Mouse (Mus musculus): ENCODE results near the gene Higd1c.
A peak's percentile ranks its signal among the peaks of the same experiment; 100 is the strongest.
"Not testable (repeated sequence)": the region's sequence is repeated elsewhere in the genome, so short reads cannot be mapped to it uniquely, and the experiment has no call there.

Higd1c gene

DNA sequence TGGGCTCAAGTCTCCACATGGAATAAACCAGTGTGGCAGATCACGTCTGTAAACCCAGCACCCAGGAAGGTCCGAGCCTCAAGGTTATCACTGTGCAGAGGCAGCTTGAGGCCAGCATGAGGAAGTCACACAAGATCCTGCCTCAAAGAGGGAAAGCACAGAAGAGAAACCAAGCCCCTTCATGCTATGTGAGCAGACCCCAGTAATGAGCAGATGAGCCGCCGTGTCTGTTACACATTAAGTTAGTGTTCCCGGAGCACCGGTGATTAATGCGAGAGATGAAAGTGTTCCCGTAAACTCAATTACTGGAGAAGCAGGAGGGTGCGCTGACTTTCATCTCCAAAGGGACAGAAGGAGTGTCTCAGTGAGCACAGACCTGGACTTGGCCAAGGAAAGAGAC lies 1.6 kb downstream of the Higd1c start:
- DNase-seq: peak; percentile 80

DNA sequence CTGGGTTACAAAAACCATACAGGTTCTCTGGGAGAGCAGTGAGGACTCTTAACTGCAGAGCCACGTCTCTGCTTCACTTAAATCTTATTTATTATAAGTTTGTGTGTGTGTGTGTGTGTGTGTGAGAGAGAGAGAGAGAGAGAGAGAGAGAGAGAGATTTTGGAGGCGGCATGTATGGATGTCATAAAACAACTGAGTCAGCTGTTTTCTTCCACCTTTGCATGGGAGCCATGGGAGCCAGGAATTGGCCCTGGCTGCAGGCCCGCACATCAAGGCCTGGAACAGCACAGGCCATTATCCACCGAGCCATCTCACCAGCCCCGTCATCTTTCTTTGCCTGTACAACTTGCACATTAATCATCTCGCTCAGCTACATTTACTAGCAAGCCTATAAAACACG lies 2.8 kb downstream of the Higd1c start:
- peak; percentile 31 for DNase-seq

DNA sequence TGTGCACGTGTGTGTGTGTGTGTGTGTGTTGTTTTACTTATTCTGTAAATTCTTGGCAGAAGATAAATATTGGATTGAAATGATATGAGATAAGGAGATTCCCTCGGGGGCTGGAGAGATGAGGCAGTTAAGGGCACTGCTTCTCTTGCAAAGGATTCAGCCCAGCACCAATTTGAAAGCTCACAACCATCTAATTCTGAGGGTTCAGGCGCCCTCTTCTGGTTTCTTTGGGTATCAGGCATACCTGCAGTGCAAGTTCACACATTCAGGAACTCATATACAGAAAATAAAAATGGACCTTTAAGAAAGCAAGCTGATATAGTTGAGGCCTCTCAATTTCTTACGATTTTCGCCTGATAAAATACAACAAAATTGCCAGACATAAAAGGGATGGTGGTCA lies 10.7 kb downstream of the Higd1c start:
- DNase-seq: no peak

DNA sequence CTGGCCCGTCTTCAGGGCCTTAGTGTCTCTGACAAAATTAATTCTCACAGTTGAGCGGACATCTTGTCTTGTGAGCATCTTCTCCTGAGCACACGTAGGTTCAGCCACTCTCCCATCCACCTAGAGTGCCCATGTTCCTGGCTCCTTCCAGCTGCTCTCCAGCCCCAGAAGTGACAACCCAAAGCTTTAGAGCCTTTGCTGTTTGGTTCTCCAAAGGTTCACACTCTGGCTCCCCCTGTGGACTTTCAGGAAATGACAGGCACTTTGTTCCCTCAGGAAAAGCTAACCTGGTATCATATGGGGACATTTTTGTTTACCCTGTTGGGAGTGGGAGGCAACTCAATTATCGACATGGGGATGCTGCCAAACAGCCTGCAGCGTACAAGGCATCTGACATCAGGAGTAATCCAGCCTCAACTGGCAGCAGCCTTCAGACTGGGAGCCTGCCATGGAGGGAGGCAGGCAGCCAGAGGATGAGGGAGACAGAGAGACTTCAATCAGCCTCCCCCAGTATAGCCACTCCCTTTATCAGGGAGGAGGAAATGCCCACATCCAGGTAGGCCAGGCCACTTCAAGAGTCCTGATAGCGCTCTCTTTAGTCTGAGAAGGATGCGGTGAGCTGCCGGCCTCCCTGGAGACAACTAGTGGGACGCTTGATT lies 13.6 kb downstream of the Higd1c start:
- DNase-seq: not testable (repeated sequence)

DNA sequence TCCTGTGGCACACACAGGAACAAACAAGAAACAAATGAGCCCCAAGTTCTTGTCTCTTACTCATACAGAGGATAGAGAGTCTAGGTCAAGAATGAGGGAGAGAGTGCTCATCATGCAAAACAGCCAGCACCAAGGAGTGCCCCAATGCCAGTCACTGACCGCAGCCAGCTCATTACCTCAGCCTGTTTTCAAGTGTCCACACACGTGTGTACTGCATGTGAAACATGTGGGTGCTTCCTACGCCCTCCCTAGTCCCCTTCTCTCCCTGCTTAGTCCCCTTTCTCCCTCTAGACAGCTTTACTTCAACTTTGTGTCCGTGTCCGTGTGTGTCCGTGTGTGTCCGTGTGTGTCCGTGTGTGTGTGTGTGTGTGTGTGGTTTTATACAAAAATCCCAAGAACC lies 15.3 kb downstream of the Higd1c start:
- DNase-seq: no peak

DNA sequence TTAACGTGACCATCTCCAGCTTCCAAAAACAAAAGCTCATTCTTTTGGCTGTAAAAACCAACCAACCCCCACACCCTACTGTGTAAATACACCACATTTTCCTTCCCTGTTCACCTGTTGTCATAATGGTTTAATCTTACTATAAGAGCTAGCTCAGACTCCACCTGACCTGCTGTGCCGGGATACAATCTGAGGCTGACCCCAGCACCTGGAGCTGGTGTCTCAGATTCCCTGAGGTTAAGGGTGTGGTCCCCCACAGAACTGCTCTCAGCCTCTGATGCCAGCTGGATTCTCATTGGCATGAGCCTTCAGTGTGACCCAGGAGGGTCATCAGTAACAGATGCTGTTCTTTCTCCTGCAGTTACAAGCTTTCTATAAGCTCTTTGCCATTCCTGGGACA lies 15.8 kb downstream of the Higd1c start:
- no peak for DNase-seq

DNA sequence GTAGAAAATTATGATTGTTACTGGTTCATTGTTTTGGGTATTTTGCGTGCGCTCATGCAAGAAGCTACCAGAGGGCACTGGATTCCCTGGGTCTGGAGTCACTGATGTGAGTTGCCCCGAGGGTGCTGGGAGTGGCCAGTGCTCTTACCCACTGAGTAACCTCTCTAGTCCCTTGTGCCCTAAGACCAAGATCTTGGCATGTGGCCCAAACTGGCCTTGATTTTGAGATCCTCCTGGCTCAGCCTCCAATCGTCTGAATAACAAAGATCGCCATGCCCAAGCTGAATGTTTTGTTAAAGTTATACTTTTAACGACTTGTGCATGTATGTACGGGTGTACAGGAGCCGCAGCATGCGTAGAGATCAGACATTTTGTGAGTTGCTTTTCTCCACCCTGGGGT lies 21.4 kb downstream of the Higd1c start:
- DNase-seq: no peak

DNA sequence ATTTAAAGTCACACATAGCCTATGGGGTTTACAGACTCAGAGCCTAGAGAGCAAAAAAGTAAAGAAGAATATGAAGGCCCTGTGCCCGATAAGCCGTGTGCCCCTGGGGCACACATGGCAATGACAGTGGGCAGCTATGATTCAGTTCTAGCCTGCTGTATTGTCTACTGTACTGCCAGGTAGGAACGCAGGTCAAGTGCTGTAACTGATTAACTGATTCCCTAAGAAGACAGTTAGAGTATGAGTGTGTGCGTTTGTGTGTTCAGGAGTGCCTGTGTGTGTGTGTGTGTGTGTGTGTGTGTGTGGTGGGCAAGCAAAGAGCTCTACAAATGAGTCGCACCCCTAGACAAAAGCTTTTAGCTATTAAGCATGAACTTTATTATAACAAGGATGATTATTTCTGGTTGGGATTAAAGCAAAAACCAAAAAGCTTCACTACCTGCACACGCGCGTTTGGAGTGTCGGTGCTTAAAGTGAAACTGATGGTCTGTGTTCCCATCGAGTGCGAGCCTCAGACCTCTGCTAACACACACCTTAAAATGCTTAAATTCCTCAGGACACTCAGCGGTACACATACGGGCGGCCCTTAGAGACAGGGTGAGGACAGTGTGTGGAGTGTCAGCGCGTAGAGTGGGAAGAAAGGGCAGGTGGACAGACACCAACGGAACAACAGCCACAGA lies 23.3 kb downstream of the Higd1c start:
- DNase-seq: no peak

DNA sequence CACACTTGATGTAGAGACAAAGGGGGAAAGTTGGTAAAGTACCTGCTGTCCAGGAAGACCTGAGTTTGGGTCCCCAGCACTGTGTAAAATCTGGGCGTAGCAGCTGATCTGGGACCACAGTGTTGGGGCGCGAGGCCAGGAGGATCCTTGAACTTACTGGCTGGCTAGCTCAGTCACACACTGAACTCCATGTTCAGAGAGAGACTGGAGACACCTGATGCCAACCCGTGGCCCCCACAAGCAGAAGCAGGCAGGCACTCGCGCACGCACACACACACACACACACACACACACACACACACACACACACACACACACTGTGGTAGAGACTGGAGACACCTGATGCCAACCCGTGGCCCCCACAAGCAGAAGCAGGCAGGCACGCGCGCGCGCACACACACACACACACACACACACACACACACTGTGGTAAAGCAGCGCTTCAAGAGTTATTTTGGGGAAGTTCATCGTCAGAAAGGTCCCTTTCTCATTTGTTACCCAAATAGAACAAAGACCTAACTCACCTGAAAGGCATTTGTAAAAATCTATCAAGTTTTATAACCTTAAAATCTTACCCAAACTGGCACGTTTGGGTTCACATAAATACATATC lies 24.0 kb downstream of the Higd1c start:
- no peak for DNase-seq

DNA sequence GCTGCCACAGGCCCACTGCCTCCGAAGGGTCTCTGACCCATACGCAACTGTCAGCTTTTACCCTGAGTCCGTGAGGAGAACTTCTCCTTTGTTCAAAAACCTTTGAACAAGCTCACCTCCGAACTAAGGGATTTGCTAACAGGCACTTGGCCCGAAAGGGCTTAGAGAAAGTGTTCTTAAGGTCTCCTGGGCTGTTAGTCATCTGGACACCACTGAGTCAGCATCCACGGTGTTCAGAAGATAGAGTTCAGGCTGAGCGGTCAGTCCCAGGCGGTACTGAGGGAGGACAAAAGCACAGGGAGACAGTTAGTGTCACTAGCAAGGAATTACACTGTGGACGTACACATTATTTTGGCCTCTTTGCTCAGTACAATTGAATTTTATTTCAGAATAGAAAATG lies 24.5 kb downstream of the Higd1c start:
- DNase-seq: no peak

DNA sequence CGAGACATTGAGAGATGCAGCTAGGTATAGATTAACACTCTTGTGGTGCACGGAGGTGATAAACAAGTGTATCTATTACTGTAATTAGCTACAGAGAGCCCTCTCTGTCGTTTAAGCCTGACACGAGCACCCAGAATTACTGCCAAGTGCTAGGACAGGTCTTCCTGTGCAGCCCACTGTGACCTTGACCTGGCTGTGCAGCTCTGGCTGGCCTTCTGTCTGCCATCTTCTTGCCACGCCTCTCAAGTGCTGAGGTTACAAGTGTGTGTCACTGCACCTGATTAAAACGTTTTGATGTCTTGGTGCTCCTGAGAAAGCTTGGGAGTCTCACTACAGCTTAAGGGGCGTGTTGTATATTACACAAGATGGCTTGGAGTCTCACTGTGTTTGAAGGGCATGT lies 26.7 kb downstream of the Higd1c start:
- no peak for DNase-seq

DNA sequence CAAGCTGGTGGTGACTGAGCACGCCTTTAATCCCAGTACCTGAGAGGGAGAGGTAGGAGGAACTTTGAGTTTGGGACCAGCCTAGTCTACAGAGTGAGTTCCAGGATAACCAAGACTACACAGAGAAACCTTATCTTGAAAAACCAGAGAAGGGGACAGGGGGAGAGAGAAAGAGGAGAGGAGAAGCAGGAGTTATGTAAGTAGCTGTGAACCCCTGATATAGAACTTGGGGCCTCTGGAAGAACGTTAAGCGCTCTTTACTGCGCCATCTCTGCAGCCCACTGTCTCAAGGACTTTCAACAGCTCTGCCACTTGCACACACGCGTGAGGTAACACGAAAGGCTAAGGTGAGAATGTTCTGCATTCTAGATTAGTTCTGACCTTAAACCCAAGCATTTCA lies 27.3 kb downstream of the Higd1c start:
- no peak for DNase-seq

DNA sequence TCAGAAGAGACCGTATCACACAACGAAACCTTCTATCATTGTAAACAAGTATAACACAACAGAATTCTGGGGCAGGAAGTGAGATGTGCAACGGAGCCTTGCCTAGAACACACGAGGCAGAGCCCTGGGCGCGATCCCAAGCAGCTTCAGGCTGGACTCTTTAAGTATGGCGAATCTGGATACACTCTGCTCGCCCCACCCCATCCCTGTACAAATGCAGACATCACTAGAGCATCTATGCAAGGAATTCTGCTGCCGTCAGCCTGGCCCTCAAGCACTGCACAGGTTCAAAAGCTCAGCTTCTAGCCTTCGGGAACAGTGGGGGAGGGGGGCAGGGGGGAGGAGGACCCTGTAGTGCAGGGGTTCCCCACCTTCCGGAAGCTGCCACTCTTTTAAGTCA lies 28.7 kb downstream of the Higd1c start:
- no peak for DNase-seq

DNA sequence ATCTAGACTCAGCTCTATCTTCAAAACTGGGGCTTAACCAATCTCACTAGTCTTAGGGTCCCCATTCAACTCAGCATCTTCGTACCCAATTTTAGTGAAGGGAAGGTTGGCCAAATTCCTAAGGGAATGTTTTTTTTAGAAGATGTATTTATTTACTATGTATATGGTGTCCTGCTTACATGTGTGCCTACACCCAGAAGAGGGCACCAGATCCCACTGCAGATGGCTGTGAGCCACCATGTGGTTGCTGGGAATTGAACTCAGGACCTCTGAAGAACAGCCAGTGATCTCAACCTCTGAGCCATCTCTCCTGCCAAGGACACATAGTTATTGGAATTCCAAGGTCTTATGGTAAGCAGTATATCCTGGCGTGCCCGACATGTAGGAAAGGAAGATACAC lies 31.2 kb downstream of the Higd1c start:
- no peak for DNase-seq

DNA sequence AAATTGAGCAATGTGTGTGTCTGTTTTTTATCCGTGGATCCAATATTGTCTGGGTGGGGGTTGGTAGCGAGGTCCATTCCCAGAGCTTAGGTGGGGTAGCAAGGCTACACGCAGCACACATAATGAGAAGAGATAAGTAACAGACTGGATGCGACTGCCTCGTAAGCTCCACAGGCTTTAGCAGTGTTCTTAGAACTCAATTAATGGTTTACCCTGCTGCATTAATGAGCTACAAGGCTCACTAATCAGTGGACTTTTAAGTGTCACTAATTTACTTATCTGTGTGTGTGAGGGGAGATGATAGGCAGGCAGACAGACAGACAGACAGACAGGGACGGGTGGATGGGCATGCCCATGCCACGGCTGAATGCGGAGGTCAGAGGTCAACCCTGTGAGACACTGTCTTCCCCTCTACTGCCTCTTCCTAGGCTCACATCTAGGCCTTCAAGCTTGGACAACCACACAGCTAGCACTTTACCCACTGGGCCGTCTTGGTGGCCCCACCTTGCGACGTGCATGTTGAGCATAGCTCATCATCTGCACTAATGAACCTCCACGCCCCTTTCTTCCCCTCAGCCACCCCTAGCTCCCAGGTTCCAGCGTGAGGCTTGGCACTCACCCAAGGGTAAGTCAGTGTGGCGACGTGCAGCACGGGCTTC lies 36.4 kb downstream of the Higd1c start:
- no peak for DNase-seq

DNA sequence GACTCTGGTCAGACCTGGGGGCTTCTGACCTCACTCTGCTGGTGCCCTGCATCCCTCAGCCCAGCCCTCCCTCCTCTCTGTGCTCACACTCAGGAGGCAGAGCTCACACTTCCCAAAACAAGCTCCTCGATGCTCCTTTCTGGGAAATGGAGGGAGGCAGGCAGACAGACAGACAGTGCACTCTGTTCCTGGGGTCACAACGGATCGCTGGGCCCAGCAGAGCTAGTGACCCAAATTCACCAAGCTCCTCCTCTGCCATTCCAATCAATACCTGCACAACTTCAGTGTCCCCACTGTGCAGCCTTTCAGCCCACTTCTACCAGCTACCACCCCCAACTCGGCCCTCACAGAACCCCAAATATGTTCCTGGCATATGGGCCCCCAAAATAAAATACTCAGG lies 37.5 kb downstream of the Higd1c start:
- no peak for DNase-seq

DNA sequence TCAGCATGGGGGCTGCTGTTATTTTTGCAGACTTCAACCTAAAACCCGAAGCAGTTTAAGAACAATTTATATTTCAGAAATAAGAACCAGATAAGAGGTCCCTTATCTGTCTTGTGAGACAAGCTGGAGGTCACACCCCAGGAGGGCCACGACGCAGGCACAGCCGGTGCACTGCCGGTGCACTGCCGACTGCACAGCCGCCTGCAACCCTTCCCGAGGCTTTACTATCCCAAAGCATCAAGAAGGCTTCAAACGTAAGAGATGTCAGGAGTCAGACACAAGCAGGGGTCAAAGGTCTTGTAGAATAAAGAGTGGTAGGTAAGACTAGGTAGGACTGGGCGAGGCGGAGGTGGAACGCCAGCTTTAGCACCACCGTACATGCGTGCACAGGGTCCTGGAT lies 38.0 kb downstream of the Higd1c start:
- no peak for DNase-seq

DNA sequence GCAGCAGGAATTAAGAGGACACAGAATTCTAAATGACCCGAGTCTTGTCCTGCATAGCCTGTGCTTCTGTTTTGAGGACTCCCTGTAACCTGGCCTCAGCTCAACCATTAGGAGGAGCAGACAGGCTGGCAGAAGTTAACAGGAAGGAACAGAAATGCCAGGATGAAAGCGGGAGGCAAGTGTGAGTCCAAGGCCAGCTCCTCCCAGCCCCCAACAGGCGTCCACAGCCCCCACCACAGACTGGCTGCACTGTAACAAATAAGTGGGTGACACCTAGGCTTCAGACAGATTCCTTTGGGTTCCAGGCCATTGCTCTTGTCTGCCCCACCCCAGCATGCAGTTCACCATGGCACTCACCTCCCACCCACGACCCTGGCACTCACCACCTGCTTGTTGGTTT lies 38.5 kb downstream of the Higd1c start:
- DNase-seq: no peak

DNA sequence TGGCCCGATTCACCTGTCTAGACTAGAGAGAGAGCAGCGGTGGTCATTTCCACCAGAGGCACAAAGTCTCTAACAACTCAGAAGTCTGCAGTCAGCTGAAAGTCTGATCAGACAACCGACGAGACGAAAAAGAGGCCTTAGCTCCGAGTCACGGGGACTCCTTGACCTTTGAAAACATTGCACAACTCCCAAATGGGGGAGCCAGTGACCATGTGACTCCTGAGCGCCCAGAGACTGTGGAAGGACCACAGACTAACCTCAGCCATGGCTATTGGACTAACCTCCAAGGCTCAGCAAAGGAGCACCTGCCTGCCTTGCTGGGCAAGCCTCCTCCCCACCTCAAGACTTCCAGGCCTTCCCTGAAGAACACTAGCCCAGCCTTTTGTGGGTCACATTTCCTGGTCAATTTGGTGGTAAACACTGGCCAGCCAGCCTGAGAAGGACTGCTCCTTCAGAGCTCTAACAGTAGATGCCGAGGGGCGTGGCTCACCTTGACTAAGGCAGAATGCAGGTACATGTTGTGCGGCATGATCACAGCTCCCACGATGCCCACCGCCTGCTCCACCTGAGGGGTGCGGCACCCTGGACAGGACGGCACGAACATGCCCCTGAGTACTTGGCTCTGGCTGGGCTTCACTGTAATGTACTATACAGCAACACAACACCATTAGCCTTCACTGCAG lies 39.1 kb downstream of the Higd1c start:
- no peak for DNase-seq

DNA sequence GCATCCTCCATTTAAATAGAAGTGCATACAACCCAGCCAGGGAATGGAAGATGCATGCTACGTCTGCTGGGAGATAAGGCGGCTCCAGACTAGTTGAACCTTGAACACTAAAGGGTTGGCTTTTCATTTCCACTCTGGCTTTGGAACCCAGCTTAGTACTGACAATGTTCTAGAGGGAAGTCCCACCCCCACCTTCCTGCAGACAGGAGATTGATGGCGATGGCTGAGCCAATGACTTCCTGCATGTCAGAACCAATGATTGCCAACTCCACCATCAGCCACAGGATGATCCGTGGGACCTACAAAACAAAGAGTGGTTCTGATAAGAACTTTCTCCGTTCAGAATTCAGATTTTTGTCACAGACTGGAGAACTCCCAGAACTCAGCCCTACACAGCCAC lies 41.7 kb downstream of the Higd1c start:
- no peak for DNase-seq

DNA sequence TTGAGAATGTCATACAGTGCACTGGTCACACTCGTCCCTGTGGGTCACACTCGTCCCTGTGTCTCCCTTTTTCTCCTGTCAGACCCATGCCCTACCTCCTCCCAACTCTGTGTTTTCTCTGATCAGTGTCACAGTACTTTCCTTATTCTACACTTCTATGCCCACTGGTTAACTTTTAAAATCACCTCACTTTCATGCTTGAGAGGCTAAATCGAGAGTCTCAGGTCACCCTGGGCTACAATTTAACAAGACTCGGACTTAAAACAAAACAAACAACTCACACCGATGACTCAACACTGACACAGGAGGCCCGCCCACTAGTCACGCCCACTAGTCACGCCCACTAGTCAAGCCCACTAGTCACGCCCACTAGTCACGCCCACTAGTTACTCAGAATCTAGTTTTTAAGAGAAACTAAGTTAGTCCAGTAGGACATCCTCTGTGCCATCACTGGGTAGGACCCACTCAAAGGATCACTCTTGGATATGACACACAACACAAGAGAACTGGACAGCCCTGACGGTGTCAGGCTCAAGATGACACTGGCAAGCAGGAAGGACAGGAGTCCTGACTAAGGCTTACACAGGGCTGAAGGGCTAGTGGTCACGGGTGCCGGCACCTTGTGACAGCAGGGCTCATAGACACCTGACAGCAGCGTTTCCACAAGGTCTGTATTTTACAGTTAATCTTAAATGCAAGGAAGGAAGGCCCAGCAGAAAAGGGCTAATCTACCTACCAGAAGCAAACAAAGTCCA lies 46.8 kb downstream of the Higd1c start:
- DNase-seq: no peak

DNA sequence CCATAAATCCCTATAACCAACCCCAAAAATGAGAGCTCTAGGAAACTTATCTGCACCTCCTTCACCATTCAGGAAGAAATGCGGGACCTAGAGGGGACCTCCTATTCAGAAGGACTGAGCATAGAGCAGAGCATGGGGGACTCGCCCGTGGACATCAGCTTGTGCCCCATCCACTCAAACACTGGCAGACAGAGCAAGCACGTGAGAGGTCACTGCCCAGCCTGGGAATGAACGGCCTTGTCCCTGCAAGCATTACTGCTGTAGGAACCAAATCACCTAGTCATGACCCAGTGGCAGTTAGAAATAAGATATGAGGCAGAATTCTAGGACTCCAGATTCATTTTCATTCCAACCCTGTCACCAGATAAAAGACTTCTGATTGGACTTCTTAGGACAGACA lies 47.4 kb downstream of the Higd1c start:
- no peak for DNase-seq

DNA sequence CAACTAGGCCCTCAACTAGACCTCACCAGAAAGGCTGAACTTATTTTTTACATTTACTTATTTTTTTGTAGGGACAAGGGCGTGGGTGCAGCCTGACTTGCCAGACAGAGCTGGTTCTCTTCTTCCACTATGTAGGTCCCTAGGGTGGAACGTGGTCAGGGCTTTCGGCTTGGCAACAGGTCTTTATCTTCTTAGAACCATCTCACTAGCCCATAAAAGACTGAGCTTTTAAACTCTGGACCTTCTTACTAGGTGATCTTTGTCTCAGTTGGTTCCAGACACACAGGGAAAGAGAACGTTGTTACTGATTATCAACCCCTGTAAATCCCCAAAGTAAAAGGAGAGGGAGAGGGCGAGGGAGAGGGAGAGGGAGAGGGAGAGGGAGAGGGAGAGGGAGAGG lies 49.0 kb downstream of the Higd1c start:
- DNase-seq: no peak
